Mouse (Mus musculus) hindbrain, embryonic 11.5 days (tissue): ENCODE measurements around the gene Cxcr2. TPM values are rescaled to one million over a fixed set of nuclear protein-coding genes. Genes with fewer than 3 reads are reported as not detected.

Experiments used
- ATAC-seq: fragments of 200-750 bp; cut with Nextera tagmentation; 2 replicates; pipeline ENCODE4 v1.8.0; 2017; ENCODE audit warnings: mild to moderate bottlenecking, moderate TSS enrichment, moderate library complexity; ENCODE audit not compliant: low FRiP score
- DNase-seq: peaks from one replicate; pipeline ENCODE4 v3.0.0-alpha.2; 2015; ENCODE audit warnings: low spot score
- H3K27ac ChIP-seq: fragments of 300-500 bp; sonication (generic); 2 replicates; pipeline ENCODE4 v1.5.1; 2014; ENCODE audit warnings: mild to moderate bottlenecking, low read depth, low read length
- H3K27me3 ChIP-seq: fragments of 300-500 bp; sonication (generic); 2 replicates; pipeline ENCODE4 v1.6.1; 2014; ENCODE audit warnings: mild to moderate bottlenecking, low read length, moderate library complexity, mixed read lengths; ENCODE audit not compliant: control insufficient read depth, insufficient read depth
- H3K36me3 ChIP-seq: fragments of 300-500 bp; sonication (generic); 2 replicates; pipeline ENCODE4 v1.6.1; 2014; ENCODE audit warnings: mild to moderate bottlenecking, low read length, moderate library complexity, mixed read lengths; ENCODE audit not compliant: control insufficient read depth, insufficient read depth
- H3K4me1 ChIP-seq: fragments of 300-500 bp; sonication (generic); replicated peaks from 2 replicates; pipeline ENCODE4 v1.6.1; 2014; ENCODE audit warnings: low read length, mixed read lengths; ENCODE audit not compliant: control insufficient read depth, insufficient read depth
- H3K4me2 ChIP-seq: fragments of 300-500 bp; sonication (generic); replicated peaks from 2 replicates; pipeline ENCODE4 v1.6.1; 2014; ENCODE audit warnings: mild to moderate bottlenecking, low read depth, low read length
- H3K4me3 ChIP-seq: fragments of 300-500 bp; sonication (generic); 2 replicates; pipeline ENCODE4 v1.5.1; 2014; ENCODE audit warnings: low read depth, low read length
- H3K9ac ChIP-seq: fragments of 300-500 bp; sonication (generic); 2 replicates; pipeline ENCODE4 v1.6.1; 2014; ENCODE audit warnings: low read depth, low read length
- H3K9me3 ChIP-seq: fragments of 300-500 bp; sonication (generic); 2 replicates; pipeline ENCODE4 v1.6.1; 2016; ENCODE audit warnings: low read length; ENCODE audit not compliant: control insufficient read depth
- WGBS: fragments of 180-500 bp; shearing (Covaris S2); extraction: QIAGEN DNeasy Blood & Tissue Kit; methylation state at CpG from one replicate; pipeline ENCODE4 v1.1.7; 2014; 5-methylcytosine and 5-hydroxymethylcytosine counted together
- polyA plus RNA-seq: library from polyadenylated mRNA; unstranded; fragments of >200 nt; fragmentation: Nextera tagmentation; extraction: Ambion mirVana; gene quantifications from 2 replicates; pipeline ENCODE4 v1.2.1, GENCODE M21; 2014

The Cxcr2 gene
- polyA plus RNA-seq, 1 experiment from 2014 or later: 0.05 TPM

GRCm38 (mm10) chr1:74130883-74131659 lies 22.7 kb upstream of the Cxcr2 start:
- no peaks in the 10 kb centered on the region for H3K4me1 ChIP-seq
- H3K27ac ChIP-seq: no peak overlapping the region
- no peak overlapping the region for H3K4me2 ChIP-seq
- H3K27me3 ChIP-seq: no peaks in the 10 kb centered on the region
- no peaks in the 10 kb centered on the region for H3K36me3 ChIP-seq
- H3K9me3 ChIP-seq: no peaks in the 10 kb centered on the region
- ATAC-seq: no peak
- no peak overlapping the region for H3K9ac ChIP-seq
- WGBS: 85% methylated on average over 8 of the region's 8 CpGs
- DNase-seq: no peak
- no peak overlapping the region for H3K4me3 ChIP-seq

DNA sequence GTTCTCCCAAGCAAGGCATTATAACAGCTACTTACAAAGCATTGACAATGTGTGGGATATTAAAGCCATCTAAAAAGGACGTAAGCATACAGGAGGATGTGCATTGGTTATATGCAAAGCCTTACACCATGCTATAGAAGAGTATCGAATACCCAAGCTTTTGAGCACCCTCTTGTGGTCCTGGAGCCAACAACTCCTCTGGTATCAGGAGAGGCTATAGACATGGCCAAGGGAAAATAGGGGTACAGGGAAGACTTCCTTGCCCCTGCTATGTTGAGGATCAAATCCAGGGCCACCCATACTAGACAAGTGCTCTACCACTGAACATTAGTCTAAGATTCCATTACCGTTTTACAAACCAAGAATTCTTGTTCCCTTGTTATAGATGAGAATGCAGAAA lies 21.8 kb upstream of the Cxcr2 start:
- no peak overlapping the region for H3K4me2 ChIP-seq
- no peak overlapping the region for H3K9ac ChIP-seq
- H3K27ac ChIP-seq: no peak overlapping the region
- H3K4me1 ChIP-seq: no peaks in the 10 kb centered on the region
- no peaks in the 10 kb centered on the region for H3K36me3 ChIP-seq
- H3K4me3 ChIP-seq: no peak overlapping the region
- DNase-seq (no peak), ATAC-seq (no peak)
- H3K27me3 ChIP-seq: no peaks in the 10 kb centered on the region
- H3K9me3 ChIP-seq: no peaks in the 10 kb centered on the region
- WGBS: 72% methylated on average over 3 of the region's 3 CpGs

- Histone ChIP-seq H3K27me3 (no peaks in the 10 kb centered on the region), H3K9ac (no peak overlapping the region), H3K4me2 (no peak overlapping the region), H3K36me3 (no peaks in the 10 kb centered on the region), H3K27ac (no peak overlapping the region), H3K9me3 (no peaks in the 10 kb centered on the region), H3K4me3 (no peak overlapping the region), H3K4me1 (no peaks in the 10 kb centered on the region)
- DNase-seq (no peak), ATAC-seq (no peak)
- 90% methylated on average over 6 of the region's 6 CpGs for whole genome bisulfite sequencing
Measured at GRCm38 (mm10) chr1:74133954-74134353, 19.8 kb upstream of the Cxcr2 start.

GRCm38 (mm10) chr1:74135326-74135950 lies 18.4 kb upstream of the Cxcr2 start:
- no peak for DNase-seq
- H3K4me3 ChIP-seq: no peak overlapping the region
- no peaks in the 10 kb centered on the region for H3K27me3 ChIP-seq
- H3K36me3 ChIP-seq: no peaks in the 10 kb centered on the region
- no peak overlapping the region for H3K27ac ChIP-seq
- no peaks in the 10 kb centered on the region for H3K9me3 ChIP-seq
- no peaks in the 10 kb centered on the region for H3K4me1 ChIP-seq
- 85% methylated on average over 6 of the region's 6 CpGs for WGBS
- H3K4me2 ChIP-seq: no peak overlapping the region
- no peak for ATAC-seq
- no peak overlapping the region for H3K9ac ChIP-seq

GRCm38 (mm10) chr1:74139415-74139814 lies 14.4 kb upstream of the Cxcr2 start:
- Histone ChIP-seq H3K9ac (no peak overlapping the region), H3K27me3 (no peaks in the 10 kb centered on the region), H3K4me3 (no peak overlapping the region), H3K36me3 (no peaks in the 10 kb centered on the region), H3K4me1 (no peaks in the 10 kb centered on the region), H3K9me3 (no peaks in the 10 kb centered on the region), H3K4me2 (no peak overlapping the region), H3K27ac (no peak overlapping the region)
- no peak for ATAC-seq
- 73% methylated on average over 3 of the region's 3 CpGs for WGBS
- peak; percentile 7 for DNase-seq

- DNase-seq: no peak
- ATAC-seq: no peak
Measured at GRCm38 (mm10) chr1:74141781-74142180, 12.0 kb upstream of the Cxcr2 start.

GRCm38 (mm10) chr1:74149106-74149885 lies 4.5 kb upstream of the Cxcr2 start:
- Histone ChIP-seq H3K9ac (no peak overlapping the region), H3K27me3 (no peaks in the 10 kb centered on the region), H3K27ac (no peak overlapping the region), H3K4me1 (no peaks in the 10 kb centered on the region), H3K36me3 (no peaks in the 10 kb centered on the region), H3K9me3 (no peaks in the 10 kb centered on the region), H3K4me3 (no peak overlapping the region), H3K4me2 (no peak overlapping the region)
- WGBS: 92% methylated on average over 6 of the region's 6 CpGs
- ATAC-seq (no peak), DNase-seq (no peak)

More at GRCm38 (mm10) chr1:74141781-74142180, 12.0 kb upstream of the Cxcr2 start:
- no peak overlapping the region for H3K4me3 ChIP-seq
- no peaks in the 10 kb centered on the region for H3K27me3 ChIP-seq
- H3K4me2 ChIP-seq: no peak overlapping the region
- 84% methylated on average over 8 of the region's 8 CpGs for WGBS
- no peaks in the 10 kb centered on the region for H3K9me3 ChIP-seq
- no peaks in the 10 kb centered on the region for H3K36me3 ChIP-seq
- no peak overlapping the region for H3K9ac ChIP-seq
- no peak overlapping the region for H3K27ac ChIP-seq
- no peaks in the 10 kb centered on the region for H3K4me1 ChIP-seq

DNA sequence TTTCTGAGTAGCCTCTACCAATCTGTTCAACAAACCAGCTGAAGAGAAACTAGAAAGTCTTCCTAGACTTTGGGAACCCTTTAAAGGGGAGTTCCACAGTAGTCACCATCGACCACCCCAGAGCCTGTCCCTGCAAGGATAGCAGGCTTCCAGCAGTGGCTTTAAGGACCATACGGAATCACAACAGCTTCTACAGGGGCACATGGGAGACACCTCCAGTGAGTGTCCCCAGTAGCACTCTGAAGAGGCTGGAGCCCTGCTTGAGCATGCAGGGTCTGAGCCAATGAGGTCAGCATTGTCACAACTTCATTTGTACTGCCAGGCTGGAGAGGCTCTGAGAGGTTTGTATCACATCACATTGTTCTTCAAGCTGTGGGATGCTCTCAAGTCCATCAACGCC lies 3.7 kb upstream of the Cxcr2 start:
- WGBS: 79% methylated on average over 3 of the region's 3 CpGs
- ATAC-seq (no peak), DNase-seq (no peak)
- H3K27me3 ChIP-seq: no peaks in the 10 kb centered on the region
- no peak overlapping the region for H3K9ac ChIP-seq
- H3K9me3 ChIP-seq: no peaks in the 10 kb centered on the region
- no peak overlapping the region for H3K27ac ChIP-seq
- H3K4me2 ChIP-seq: no peak overlapping the region
- H3K4me1 ChIP-seq: no peaks in the 10 kb centered on the region
- H3K4me3 ChIP-seq: no peak overlapping the region
- no peaks in the 10 kb centered on the region for H3K36me3 ChIP-seq
